Mouse (Mus musculus) mouse embryonic stem cell (cell line): ENCODE data around the gene Atg16l2.

Experiments used
- in situ Hi-C, 2 experiments: fragments of 300-500 bp; cut with MboI; formaldehyde crosslinking; loops; 1 replicate in 1 of 2; 3 replicates in 1 of 2; pipeline ENCODE4 v1.14.3; 2019 to 2020; ENCODE audit warnings: low sequenced_read_pairs in 2 of 2, low pct_unique_long_range_greater_than_20kb in 1 of 2, mixed read lengths in 1 of 2; ENCODE audit not compliant: unreplicated experiment in 1 of 2

Gene Atg16l2

GRCm38 (mm10) chr7:101297023-101297405 lies 5.0 kb downstream of the Atg16l2 start:
- in situ Hi-C loops: no loop called here

GRCm38 (mm10) chr7:101296252-101297022 lies 5.6 kb downstream of the Atg16l2 start:
- in situ Hi-C loops: no loop called here

- in situ Hi-C loops: no loop called here
These were observed 6.6 kb downstream of the Atg16l2 start for GRCm38 (mm10) chr7:101295438-101295837.

GRCm38 (mm10) chr7:101293611-101294010 lies 8.4 kb downstream of the Atg16l2 start:
- in situ Hi-C loops: no loop called here

GRCm38 (mm10) chr7:101293138-101293537 lies 8.9 kb downstream of the Atg16l2 start:
- in situ Hi-C loops: no loop called here

- in situ Hi-C loops: no loop called here
These were observed 9.4 kb downstream of the Atg16l2 start for GRCm38 (mm10) chr7:101292696-101293095.

GRCm38 (mm10) chr7:101292086-101292485 lies 10.0 kb downstream of the Atg16l2 start:
- in situ Hi-C loops: no loop called here

GRCm38 (mm10) chr7:101291641-101292040 lies 10.4 kb downstream of the Atg16l2 start:
- in situ Hi-C loops: no loop called here

GRCm38 (mm10) chr7:101291211-101291610 lies 10.8 kb downstream of the Atg16l2 start:
- in situ Hi-C loops: no loop called here

GRCm38 (mm10) chr7:101290401-101290800 lies 11.7 kb downstream of the Atg16l2 start:
- in situ Hi-C loops: no loop called here

GRCm38 (mm10) chr7:101288436-101288835 lies 13.6 kb downstream of the Atg16l2 start:
- in situ Hi-C loops: loop anchor here in 1 of 2 experiments (10.0 kb wide), 1 partner anchor 224 kb away; no protein-coding TSS in a partner anchor

GRCm38 (mm10) chr7:101287820-101288219 lies 14.2 kb downstream of the Atg16l2 start:
- in situ Hi-C loops: loop anchor here in 1 of 2 experiments (10.0 kb wide), 1 partner anchor 223 kb away; no protein-coding TSS in a partner anchor

- in situ Hi-C loops: loop anchor here in 1 of 2 experiments (10.0 kb wide), 1 partner anchor 222 kb away; no protein-coding TSS in a partner anchor
These were observed 15.2 kb downstream of the Atg16l2 start for GRCm38 (mm10) chr7:101286891-101287290.

- in situ Hi-C loops: loop anchor here in 1 of 2 experiments (10.0 kb wide), 1 partner anchor 220 kb away; no protein-coding TSS in a partner anchor
These were observed 17.5 kb downstream of the Atg16l2 start for GRCm38 (mm10) chr7:101284504-101284903.

GRCm38 (mm10) chr7:101282721-101283120 lies 19.3 kb downstream of the Atg16l2 start:
- in situ Hi-C loops: loop anchor here in 1 of 2 experiments (10.0 kb wide), 1 partner anchor 218 kb away; no protein-coding TSS in a partner anchor

- in situ Hi-C loops: no loop called here
These were observed 29.4 kb downstream of the Atg16l2 start for GRCm38 (mm10) chr7:101272466-101273160.

- in situ Hi-C loops: no loop called here
These were observed 30.4 kb downstream of the Atg16l2 start for GRCm38 (mm10) chr7:101271602-101272001.

GRCm38 (mm10) chr7:101267457-101268259 lies 34.4 kb downstream of the Atg16l2 start:
- in situ Hi-C loops: no loop called here

- in situ Hi-C loops: no loop called here
These were observed 38.5 kb downstream of the Atg16l2 start for GRCm38 (mm10) chr7:101263511-101263910.
